Mouse (Mus musculus): Measurements from ENCODE around the gene Steap3. TPM values are rescaled to one million over a fixed set of nuclear protein-coding genes. Genes with fewer than 3 reads are reported as not detected.

Steap3 gene
- polyA plus RNA-seq (2017; shearing (Covaris generic)), result 0.20 TPM

DNA sequence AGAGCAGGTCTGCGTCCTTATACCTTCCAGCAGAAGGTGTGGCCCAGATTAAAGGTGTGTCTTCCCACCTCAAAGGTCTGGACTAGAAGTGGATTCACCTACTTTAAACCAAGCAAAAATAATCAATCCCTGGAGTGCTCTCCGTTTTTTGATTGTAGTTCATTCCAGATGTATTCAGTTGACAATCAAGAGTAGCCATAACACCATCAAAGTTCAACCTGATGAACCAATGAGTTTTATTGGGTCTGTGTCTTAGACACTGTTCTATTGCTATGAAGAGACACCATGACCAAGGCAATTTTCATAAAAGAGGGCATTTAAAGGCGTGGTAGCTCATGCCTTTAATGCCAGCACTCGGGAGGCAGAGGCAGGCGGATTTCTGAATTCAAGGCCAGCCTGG, at the start of gene Steap3:
Gene Steap3, minus strand, starts transcription at position 101 of the 400 bp plus-strand sequence.

Other genes with a start within 250 kb of the Steap3 start
- 6.6 TPM for gene Tmem37, start 198.6 kb downstream of the Steap3 start, polyA plus RNA-seq (2017; shearing (Covaris generic))
- 96.4 TPM for gene Dbi, start 151.6 kb downstream of the Steap3 start, polyA plus RNA-seq (2017; shearing (Covaris generic))
- gene 3110009E18Rik, start 151.5 kb downstream of the Steap3 start, polyA plus RNA-seq (2017; shearing (Covaris generic)), result 8.5 TPM
- gene C1ql2, start 67.9 kb upstream of the Steap3 start, polyA plus RNA-seq (2017; shearing (Covaris generic)), result not detected
- gene Marco, start 232.3 kb upstream of the Steap3 start, polyA plus RNA-seq (2017; shearing (Covaris generic)), result not detected

Measured in effector memory CD4-positive, alpha-beta T cell, adult 7 months (primary cell).